Mouse (Mus musculus) cerebellum, adult 2 months (tissue): ENCODE results near the gene Fam118b. TPM values are rescaled to one million over a fixed set of nuclear protein-coding genes. Genes with fewer than 3 reads are reported as not detected.
A peak's percentile ranks its signal among the peaks of the same experiment; 100 is the strongest.

ENCODE experiments used
- DNase-seq, 2 experiments: peaks; one replicate each; pipeline ENCODE4 v3.0.0; 2021
- H3K27ac ChIP-seq: fragments of 200-500 bp; 2 replicates; pipeline ENCODE4 v1.5.1; 2012; ENCODE audit warnings: low read length, control low read depth, inconsistent platforms; ENCODE audit not compliant: insufficient read depth
- H3K27me3 ChIP-seq: fragments of 200-500 bp; 2 replicates; pipeline ENCODE4 v1.6.1; 2012; ENCODE audit warnings: inconsistent platforms, mild to moderate bottlenecking, low read length, moderate library complexity; ENCODE audit not compliant: control insufficient read depth, insufficient read depth
- H3K4me1 ChIP-seq: fragments of 200-500 bp; 2 replicates; pipeline ENCODE4 v1.6.1; 2011; ENCODE audit warnings: low read length; ENCODE audit not compliant: control insufficient read depth, insufficient read depth
- H3K4me3 ChIP-seq: fragments of 200-500 bp; replicated peaks from 2 replicates; pipeline ENCODE3; 2011; ENCODE audit warnings: mild to moderate bottlenecking, low read depth, low read length, control low read depth; ENCODE audit not compliant: insufficient read depth
- CTCF ChIP-seq: fragments of 200-500 bp; IDR thresholded peaks from 2 replicates; pipeline ENCODE4 v1.5.1; 2011; ENCODE audit warnings: low read depth, mild to moderate bottlenecking, control low read depth, low read length, moderate library complexity, borderline replicate concordance; ENCODE audit not compliant: insufficient read depth
- POLR2A ChIP-seq: fragments of 200-500 bp; IDR thresholded peaks from 2 replicates; pipeline ENCODE4 v1.6.1; 2011; ENCODE audit warnings: low read length, control low read depth, borderline replicate concordance; ENCODE audit not compliant: insufficient read depth
- WGBS: fragments of 180-500 bp; shearing (Covaris S2); methylation state at CpG from one replicate; pipeline ENCODE4 v1.1.7; 2018; 5-methylcytosine and 5-hydroxymethylcytosine counted together
- polyA plus RNA-seq: library from polyadenylated mRNA; depleted of rRNA; stranded (reverse); fragments of >200 nt; gene quantifications from 2 replicates; pipeline ENCODE4 v1.2.3, GENCODE M21; 2012

The Fam118b gene
- polyA plus RNA-seq, 1 experiment, result 23.3 TPM

- whole genome bisulfite sequencing, result 17% methylated on average over 5 of the region's 5 CpGs
- Histone ChIP-seq H3K27me3 (no peaks in the 10 kb centered on the region), H3K27ac (no peak overlapping the region), H3K4me3 (no peak overlapping the region), H3K4me1 (no peaks in the 10 kb centered on the region)
- TF ChIP-seq POLR2A (no peak), CTCF (peak; percentile 51; the same call in 1 of the 2 replicates)
- DNase-seq, result peak; percentile 54 to 60
These were observed 14.6 kb upstream of the Fam118b start for GRCm38 (mm10) chr9:35282006-35282850.

GRCm38 (mm10) chr9:35278451-35278850, 10.8 kb upstream of the Fam118b start:
- no peaks in the 10 kb centered on the region for H3K27me3 ChIP-seq
- DNase-seq, result no peak
- no peak overlapping the region for H3K27ac ChIP-seq
- whole genome bisulfite sequencing, result 75% methylated on average over 4 of the region's 4 CpGs
- H3K4me3 ChIP-seq, result no peak overlapping the region
- TF ChIP-seq POLR2A (no peak), CTCF (no peak)
- no peaks in the 10 kb centered on the region for H3K4me1 ChIP-seq

- Histone ChIP-seq H3K27ac (no peak overlapping the region), H3K4me3 (no peak overlapping the region), H3K4me1 (no peaks in the 10 kb centered on the region), H3K27me3 (no peaks in the 10 kb centered on the region)
- 87% methylated on average over 3 of the region's 3 CpGs for WGBS
- TF ChIP-seq POLR2A, result no peak
- no peak for TF ChIP-seq CTCF
- DNase-seq, result no peak
These were observed 10.3 kb upstream of the Fam118b start for GRCm38 (mm10) chr9:35277855-35278365.

DNA sequence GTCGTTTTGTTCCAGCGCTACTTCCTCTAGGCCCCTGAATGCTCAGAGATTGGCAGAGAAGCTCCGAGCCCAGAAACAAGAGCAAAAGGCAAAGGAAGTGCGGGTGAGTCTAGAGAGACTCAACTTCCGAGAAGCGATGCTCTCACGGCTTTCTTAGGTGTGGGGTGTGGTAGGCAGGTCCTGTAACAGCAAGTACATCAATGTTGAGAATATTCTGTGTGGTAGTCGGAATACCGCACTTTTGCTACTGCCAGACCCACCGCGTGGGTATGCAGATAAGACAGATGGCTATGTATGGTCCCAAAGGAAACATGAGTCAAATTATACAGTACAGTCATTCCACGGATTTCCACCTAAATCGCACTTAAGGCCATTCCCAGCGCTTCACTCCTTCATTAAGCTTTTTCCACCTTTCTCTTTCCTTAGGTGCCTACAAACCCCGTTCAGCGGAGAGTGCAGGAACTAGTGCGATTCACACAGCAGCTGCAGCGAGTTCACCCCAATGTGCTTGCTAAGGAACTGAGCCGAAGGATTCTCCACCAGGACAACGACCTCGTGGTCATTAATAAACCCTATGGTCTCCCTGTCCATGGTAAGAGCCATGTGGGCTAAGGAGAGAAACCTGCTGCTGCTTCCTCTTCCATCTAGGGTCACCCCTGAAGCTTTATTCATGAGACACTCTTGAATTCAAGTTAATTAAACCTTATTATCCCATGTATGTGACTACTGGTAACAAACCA, 541 bp upstream of the Fam118b start:
- WGBS, result 3% methylated on average over 21 of the region's 21 CpGs
- Histone ChIP-seq H3K4me3 (peak overlapping the region; percentile 69), H3K4me1 (no peaks in the 10 kb centered on the region; the same call in 1 of the 2 replicates), H3K27ac (peak overlapping the region; percentile 27), H3K27me3 (no peaks in the 10 kb centered on the region)
- peak in 1 of 2 experiments; percentile 32 for DNase-seq
- TF ChIP-seq CTCF, result no peak
- TF ChIP-seq POLR2A, result no peak

DNA sequence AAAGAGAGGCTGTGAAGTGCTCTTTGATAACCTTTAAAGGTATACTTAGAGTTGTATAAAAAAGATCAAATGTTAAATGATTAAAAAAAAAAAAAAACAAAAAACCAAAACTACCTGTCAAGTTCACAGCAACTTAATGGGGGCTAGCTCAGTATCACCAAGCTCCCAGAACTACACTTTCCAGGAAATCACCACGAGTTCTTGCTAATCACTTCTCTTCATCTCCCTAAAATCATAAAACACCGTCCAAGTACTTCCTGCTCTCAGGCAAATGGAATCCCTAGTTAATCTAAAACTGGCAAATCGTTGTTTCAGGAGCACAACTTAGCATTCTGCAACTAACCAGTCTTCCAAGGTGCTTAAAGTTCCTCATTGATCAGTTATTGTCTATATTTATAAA, 3.1 kb downstream of the Fam118b start:
- Histone ChIP-seq H3K4me3 (no peak overlapping the region), H3K27ac (no peak overlapping the region), H3K27me3 (no peaks in the 10 kb centered on the region), H3K4me1 (no peaks in the 10 kb centered on the region)
- TF ChIP-seq CTCF (no peak), POLR2A (no peak)
- no peak for DNase-seq
- WGBS, result 91% methylated on average over 3 of the region's 3 CpGs

GRCm38 (mm10) chr9:35263431-35263830, 4.2 kb downstream of the Fam118b start:
- no peak overlapping the region for H3K27ac ChIP-seq
- H3K4me1 ChIP-seq, result no peaks in the 10 kb centered on the region
- no peak overlapping the region for H3K4me3 ChIP-seq
- no peaks in the 10 kb centered on the region for H3K27me3 ChIP-seq
- no peak for DNase-seq
- TF ChIP-seq CTCF (no peak), POLR2A (no peak)
- 93% methylated on average over 2 of the region's 2 CpGs for WGBS

DNA sequence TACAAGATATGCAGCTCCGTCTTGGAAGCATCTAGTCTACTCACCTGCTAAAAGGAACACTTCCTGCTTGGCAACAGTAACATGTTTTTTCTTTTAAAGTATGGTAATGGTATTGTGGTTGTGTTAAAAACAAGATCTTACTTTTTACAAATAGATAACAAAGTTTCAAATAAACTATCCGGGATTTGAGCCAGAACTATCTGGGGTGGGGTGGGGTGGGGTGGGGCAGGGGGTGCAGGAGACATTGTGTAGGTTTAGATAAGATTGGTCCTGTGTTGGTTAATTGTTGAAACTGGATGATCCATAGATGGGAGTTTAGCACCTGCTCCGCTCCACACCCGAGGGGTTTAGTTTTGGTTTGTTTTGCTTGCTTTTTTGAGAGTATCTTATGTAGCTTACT, 5.2 kb downstream of the Fam118b start:
- no peak for DNase-seq
- Histone ChIP-seq H3K4me3 (no peak overlapping the region), H3K27me3 (no peaks in the 10 kb centered on the region), H3K4me1 (no peaks in the 10 kb centered on the region), H3K27ac (no peak overlapping the region)
- 91% methylated on average over 4 of the region's 4 CpGs for WGBS
- TF ChIP-seq POLR2A, result no peak
- no peak for TF ChIP-seq CTCF

DNA sequence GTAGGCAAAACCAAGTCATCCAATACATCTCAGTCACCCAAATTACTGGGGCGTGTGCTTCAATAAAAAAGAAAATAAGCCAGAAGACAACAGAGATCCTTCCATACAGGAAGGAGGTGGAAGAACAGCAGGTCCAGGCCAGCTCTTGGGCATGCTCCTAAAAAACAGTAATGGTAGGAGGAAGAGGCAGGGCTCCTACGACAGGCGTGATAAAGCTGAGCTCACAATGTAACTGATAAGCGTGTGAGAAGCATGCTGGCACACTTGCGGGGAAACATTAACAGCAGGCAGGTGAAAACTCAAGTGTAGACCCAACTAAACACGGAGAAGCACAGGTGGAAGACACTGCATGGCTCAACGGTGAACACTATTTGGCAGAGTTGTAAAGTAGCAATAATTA, 10.2 kb downstream of the Fam118b start:
- Histone ChIP-seq H3K27me3 (no peaks in the 10 kb centered on the region), H3K4me1 (no peaks in the 10 kb centered on the region), H3K27ac (no peak overlapping the region), H3K4me3 (no peak overlapping the region)
- no peak for TF ChIP-seq POLR2A
- TF ChIP-seq CTCF, result no peak
- WGBS, result 91% methylated on average over 7 of the region's 7 CpGs
- no peak for DNase-seq

- Histone ChIP-seq H3K27ac (no peak overlapping the region), H3K4me3 (no peak overlapping the region), H3K27me3 (no peaks in the 10 kb centered on the region), H3K4me1 (no peaks in the 10 kb centered on the region)
- no peak for DNase-seq
- TF ChIP-seq POLR2A, result no peak
These were observed 18.1 kb downstream of the Fam118b start for GRCm38 (mm10) chr9:35249476-35249875.
